Mouse (Mus musculus) T-cell, adult 2 months (primary cell): ENCODE data around the gene Zc3h14.
A peak's percentile ranks its signal among the peaks of the same experiment; 100 is the strongest.

ENCODE experiments used
- DNase-seq: peaks from one replicate; pipeline ENCODE4 v3.0.0; 2022; ENCODE audit warnings: low spot score

Zc3h14 gene

DNA sequence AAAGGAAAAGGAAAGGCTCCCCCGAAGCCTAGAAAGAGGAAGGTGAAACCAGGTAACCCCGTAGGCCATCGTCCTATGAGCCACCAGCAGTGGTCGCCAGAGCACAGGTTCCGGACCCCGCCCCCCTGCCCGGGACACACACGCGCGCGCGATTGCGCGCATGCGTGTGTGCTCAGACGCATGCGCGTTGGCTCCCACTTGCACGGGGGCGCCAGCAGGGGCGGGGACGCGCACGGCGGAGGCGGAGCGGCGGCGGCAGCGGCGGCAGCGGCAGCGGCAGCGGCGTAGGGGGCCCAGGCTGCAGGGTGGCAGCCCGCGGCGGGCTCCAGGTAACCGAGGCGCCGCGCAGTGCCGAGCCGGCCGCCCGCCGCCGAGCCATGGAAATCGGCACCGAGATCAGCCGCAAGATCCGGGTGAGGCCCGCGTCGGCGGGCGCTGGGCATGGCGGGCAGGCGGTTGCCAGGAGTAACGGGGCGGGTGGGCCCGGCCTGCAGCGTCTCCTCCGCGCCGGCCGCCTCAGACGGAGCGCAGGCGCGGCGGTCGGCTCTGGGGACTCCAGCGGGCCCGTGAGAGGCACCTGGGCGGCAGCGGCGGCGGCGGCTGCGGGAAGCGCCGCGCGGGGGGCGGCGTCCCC, at the start of gene Zc3h14:
Gene Zc3h14 (plus strand): TSS at position 219 of the 634 bp plus-strand sequence.
- peak; percentile 94 for DNase-seq

DNA sequence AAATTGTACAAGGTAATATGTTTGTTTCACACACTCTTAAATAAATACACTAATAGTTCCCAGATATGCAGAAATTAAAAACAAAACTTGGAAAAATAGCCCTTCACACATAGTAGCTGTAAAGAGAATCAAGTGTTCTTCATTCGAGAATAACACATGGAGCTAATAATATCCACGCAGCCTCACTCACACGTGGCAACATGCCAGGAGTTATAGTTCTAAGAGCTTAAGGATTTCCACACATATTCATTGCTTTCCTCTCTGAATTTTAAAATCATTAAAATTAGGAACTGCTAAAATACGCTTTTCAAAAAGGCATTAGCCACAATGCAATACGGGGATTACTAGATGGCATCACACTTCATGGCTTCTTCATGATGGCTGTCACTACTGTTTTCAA, 49.6 kb upstream of the Zc3h14 start:
- no peak for DNase-seq

DNA sequence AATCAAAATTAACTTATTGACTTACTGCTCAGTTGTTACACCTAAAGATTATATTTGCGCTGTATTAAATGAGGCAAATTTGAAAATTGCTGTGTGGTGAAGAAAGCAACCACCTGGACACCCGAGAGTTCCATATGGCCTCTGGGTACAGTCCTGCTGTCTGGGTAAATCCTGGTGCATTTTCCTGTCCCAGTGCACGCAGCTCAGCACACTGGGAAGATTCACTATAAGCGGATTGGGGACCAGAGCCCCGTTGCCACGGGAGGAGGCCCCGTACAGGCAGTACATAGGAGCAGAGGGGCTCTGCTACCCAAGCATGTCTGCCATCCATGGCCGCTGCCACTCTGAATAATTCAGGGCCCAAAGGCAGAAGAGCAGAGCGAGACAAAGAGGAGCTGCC, 45.2 kb upstream of the Zc3h14 start:
- DNase-seq = no peak

DNA sequence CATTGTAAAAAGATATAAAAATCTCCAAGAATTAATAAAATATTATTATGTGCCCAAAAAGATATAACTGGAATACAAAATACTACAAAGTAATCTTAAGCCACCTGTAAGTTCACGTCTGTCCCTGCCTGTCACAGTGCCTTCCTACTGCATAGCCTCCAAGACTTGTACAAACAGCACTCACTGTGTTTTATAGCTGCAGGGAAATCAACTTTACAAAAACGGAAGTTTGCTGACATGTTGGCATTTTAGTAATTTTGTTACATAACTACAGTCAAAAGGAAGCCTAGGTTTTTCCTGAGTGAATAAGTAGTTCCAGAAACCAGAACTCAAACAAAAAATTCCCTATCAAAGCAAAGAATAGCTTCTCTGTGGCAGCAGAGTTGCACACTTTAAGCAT, 43.2 kb upstream of the Zc3h14 start:
- no peak for DNase-seq

DNA sequence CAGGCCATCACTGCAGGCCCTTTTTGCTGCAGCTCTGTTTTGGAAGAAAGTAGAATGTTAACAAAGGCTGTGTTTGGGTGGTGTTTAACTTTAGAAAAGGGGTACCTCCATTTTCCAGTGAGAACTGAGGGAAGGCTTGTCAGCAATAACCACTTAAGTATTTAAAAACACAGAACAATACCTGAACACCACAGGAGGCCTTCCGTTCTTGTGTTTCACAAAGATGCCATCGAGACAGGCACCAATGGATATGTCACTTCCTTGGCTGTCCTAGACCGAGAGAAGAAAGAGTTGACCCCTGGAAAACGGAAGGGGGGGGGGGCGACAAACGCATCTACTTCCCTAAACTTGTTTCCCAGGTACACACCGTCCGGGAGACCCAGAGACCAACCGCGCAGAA, 42.8 kb upstream of the Zc3h14 start:
- no peak for DNase-seq

DNA sequence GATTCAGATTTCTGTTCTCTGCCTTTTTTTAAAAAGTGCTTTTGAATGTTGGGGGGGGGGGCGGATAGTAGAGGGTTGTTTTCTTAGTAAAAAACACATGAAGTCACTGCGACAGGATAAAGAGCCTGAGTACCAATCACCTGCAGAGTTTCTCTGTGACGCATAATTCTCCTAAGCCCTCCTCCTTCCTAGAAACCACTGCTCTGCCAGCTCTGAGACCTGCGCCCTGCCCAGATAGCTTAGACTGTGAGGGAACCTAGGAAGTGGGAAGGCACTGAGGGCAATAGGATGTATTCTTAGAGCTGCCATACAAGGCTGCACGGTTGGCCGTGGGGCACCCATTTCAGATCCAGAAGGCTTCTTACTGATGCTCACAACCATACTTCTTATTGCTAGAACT, 33.9 kb upstream of the Zc3h14 start:
- no peak for DNase-seq

DNA sequence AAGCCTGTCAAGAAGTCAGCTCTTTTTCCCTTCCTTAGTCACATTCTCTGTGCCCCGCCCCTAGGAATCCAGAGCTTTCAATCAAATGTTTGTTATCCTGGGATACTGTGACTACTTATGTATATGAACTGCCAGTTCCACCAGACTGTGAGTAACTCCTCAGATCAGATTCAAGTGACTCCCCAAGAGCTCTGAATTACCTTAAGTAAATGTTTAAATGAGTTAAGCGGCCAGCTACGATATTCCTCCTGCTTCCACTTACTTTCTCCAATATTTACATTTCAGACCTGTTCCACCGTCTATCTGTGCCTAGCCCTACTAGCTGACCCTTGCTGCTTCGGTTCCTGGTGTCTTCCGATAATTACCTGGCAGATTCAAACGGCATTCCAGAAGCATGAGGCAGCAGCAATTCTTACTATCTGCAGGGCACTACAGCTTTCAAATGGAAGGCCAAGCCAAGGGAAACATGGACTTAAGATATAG, 33.1 kb upstream of the Zc3h14 start:
- DNase-seq = no peak

DNA sequence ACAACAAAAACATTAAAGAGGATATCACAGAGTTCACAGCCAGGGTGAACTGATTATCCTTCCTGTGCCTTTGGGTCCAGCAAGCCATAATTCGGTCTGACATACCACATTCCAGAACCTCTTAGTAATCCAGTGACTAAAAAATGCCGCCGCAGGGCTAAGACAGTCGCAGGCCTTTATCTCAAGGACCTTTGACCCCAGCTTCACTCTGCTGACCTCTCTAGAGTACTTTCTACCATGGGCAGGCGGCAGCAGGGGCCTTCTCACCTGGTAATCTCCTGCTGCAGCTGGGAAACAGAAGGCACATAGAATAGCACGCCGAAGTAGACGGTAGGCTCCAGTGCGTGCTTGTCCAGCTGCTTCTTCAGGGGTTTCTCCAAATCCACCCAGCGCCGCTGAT, 32.0 kb upstream of the Zc3h14 start:
- DNase-seq = no peak

DNA sequence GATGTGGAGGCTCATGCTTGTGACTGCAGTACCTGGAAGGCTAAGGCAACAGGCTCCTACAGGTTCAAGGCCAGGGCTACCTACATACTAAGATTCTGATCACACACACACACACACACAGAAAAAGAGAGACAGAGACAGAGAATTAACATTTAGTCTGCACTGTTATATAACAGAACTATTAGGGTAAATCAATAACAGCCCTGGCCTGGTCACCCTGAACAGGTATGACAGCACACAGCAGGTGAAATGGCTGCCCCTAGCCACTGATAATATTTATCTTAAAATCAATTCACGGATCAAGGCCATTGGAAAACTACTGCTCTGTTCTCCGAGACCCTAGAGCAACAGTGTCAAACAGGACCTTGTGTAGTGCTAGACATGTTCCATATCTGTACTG, 30.6 kb upstream of the Zc3h14 start:
- no peak for DNase-seq

DNA sequence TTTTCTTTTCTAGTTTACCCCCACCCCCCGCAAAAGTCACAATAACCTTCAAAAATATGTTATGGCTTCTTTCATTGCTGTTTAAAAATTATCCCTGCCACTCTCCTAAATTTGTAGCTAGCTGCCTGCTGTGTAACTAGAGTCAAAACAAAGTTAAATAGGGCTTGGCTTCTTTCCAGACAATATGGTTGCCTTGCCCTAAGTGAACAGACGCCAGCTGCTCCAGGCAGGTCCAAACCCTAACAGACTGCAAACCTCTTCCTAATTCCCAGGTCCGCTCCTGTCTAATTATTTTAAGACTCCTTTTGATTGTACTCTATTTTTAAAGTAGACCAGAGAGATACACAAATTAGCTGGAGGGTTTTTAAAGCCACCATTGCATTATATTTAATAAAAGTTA, 26.1 kb upstream of the Zc3h14 start:
- DNase-seq = no peak

DNA sequence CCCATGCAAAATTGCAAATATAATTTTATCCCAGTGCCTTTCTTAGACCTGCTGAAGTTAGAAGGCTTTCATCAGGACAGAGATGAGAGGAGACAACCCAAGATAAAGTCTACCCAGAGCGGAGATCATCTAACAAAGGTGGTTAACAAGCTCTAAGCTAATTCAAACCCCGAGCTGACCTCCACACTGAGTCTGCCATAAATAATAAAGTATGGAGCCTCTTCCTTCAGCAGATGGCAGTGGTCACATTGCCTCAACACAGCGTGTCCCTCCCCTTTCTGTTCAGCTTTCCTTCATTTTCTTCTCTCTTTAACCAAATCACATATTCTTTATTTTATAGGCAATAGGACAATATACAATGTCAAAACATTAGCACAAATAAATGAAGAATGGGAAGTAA, 25.7 kb upstream of the Zc3h14 start:
- DNase-seq = no peak

DNA sequence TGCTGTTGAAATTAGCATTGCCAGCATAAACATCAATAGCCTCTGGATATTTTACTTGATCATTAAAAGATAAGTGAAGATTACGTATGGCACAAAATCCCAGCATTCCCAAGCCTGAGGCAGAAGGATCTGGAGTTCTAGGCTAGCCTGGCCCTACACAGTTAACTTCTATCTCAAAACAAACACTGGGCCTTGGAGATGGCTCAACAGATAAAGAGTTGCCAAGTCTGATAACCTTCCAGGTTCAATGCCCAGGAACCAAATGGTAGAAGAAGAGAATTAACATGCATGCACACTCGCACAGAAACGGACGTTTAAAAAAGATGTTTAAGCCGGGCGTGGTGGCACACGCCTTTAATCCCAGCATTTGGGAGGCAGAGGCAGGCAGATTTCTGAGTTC, 22.5 kb upstream of the Zc3h14 start:
- no peak for DNase-seq

DNA sequence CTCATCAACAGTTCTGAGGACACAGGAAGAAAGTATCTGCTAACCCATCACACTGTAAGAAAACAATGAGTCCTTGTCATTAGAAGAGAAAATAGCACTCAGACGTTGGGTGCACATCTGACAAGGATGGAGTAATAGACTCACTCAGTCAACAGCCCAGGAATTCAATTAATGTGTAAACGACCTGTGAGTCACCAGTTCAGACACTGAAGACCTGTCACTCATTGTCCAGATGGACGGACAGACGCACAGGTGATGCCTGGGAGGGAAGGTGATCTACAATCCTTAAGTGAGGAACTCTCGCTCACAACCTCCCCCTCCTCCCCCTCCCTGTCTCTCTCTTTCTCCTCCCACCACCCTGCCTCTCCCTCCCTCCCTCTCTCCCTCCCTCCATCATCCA, 21.8 kb upstream of the Zc3h14 start:
- DNase-seq = no peak

DNA sequence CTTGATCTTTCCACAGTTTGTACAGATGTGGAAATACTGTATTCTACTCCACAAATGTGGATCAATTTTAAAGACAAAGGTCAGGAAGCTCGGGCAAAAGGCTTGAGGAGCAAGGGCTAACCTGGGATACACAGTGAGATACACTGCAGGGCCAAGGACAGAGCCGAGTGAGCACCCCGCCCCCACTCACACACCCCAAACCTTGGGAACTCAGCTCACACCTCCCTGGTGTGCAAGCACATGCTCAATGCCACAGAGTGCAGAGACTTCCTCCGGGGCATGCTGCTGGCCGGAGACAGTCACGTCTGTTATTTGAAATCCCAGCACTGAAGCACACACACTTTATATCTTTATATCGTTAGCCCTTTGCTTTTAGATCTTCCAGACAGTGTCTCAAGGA, 20.7 kb upstream of the Zc3h14 start:
- no peak for DNase-seq

DNA sequence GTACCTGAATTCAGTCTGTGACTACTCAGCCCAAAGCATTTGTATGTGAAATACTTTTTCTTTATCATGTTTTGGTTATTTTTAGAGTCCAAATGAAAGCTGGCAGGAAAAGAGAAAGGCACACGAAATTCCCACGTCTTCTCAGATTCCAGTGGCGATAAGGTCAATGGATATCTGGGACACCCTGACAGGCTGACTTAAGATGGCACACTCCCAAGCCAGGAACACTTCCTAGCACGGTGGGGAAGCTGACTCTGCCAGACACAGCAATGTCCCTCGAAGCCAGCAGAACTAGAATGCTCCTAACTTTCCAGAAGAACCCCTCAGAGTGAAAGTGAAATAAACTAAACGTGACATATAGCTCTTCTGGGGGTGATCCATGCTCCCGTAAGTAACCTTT, 19.6 kb upstream of the Zc3h14 start:
- no peak for DNase-seq

DNA sequence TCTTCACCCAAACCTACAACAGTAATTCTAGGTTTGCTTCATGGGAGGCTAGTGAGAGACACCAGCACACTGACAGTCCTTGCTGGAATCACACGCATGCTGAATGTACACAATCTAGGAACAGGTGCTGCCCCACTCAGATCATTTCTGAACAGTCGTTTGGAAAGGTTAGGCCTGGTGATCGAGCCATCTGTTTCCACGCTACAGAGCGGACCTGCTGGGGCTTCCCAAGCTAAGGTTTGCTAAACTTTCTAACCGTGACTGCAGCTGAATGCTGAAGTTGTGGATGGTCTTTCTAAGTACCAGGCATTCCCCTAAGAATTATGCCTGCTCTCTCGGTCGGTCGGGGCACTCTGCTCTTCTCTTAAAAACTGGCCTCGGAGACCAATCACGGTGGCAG, 16.1 kb upstream of the Zc3h14 start:
- DNase-seq = no peak

DNA sequence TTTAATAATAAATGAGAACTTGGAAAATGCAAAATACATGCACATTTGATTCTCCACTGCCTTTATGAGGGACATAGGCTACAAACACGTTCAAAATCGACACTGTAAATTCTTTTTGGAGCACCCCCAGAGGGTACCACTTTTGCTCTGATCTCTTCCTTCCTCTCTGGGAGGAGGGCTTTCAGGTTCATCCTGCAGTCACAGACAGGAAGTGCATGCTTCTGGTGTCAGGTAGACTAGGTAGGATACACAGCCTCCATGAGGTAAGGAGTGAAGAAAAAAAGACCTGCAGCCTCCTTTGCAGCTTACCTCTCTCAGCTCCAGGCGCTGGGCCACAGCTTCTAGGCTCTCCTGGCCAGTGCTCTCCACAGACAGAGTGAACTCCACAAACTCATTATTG, 13.6 kb upstream of the Zc3h14 start:
- peak; percentile 10 for DNase-seq

DNA sequence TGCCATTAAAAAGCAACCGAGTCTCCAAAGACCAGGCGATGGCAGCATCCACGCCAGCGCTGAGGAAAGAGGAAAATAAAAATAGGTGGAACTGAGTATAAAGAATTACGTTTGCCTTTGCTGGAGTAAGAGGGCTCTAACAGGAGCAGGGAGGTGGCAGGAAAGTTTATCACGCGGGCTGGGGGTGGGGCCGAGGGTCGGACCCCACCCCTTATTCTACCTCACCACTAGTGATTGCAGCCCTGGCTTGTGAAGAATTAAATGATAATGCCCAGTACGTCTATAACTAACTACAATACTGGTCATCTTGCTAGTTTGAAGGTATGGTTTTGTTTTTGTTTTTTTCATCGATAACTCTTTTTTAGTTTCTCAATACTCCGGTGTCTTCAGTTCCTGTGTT, 13.0 kb upstream of the Zc3h14 start:
- no peak for DNase-seq

DNA sequence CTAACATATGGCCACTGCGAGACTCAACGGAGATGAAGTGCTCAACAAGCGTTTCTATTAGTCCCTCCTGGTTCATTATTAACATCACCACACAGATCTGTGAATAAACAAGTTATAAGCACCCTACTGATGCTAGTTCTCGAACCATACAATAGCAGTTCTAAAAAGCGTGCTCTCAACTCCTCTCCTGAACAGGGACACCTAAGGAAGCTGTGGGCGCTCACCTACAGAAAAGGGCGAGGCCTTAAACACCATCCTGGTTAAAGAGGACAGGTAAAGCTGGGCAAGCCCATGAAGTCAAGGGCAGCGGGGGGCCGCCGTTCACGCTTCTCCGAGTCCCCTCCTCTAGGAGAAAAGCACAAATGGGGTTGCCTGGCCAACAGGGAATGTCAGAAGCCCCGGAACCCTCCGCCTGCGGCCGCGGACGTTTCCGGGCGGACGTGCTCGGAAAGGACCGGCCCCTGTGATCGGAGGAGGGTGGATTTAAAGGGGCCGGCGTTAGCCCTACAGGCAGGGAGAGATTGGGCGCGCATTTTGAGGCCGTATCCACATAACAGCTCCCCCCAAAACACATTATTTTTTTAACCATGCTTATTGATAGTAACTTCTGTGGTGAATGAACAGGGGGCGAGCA, 12.4 kb upstream of the Zc3h14 start:
- DNase-seq = peak; percentile 70

DNA sequence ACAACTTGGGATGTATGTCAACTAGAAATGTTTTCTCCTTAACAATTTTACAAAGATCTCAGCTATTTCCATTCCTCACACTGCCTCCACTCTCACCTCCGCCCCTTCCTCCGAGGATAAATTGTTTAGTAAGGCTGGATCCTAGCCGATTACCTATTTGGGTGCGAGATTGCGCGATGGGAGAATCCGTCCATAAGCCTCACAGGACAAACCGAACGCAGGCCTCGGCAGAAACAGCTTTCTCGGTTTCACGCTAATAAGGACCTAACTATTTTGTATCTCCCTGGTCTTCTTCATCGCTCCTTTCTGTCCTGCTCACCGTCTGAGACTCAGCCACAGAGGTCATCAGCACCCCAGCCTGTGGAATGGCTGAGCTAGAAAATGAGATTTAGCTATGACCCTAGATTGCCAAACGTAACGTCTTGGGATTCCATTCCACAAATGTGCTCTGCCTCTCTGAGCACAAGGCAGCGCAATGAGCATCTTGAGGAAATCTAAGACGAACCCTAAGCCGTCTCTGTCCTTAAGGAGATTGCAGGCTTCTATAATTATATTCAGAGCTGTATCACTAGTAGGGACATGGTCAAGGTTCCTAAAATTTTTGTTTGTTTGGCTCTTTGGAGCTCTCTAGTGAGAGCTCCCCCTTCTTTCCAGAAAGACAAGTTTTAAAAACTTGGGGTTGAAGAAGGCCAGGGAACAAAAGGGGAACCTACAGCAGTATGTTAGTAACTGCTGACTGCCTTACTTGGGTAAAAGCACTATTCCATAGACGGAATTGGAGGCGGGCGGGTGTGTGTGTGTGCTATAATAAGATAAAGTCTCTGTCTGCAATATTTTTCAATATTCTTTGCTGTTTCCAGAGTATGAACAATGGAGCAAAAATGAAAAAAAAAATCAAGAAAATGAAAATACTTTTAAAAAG, 11.6 kb upstream of the Zc3h14 start:
- DNase-seq = no peak

DNA sequence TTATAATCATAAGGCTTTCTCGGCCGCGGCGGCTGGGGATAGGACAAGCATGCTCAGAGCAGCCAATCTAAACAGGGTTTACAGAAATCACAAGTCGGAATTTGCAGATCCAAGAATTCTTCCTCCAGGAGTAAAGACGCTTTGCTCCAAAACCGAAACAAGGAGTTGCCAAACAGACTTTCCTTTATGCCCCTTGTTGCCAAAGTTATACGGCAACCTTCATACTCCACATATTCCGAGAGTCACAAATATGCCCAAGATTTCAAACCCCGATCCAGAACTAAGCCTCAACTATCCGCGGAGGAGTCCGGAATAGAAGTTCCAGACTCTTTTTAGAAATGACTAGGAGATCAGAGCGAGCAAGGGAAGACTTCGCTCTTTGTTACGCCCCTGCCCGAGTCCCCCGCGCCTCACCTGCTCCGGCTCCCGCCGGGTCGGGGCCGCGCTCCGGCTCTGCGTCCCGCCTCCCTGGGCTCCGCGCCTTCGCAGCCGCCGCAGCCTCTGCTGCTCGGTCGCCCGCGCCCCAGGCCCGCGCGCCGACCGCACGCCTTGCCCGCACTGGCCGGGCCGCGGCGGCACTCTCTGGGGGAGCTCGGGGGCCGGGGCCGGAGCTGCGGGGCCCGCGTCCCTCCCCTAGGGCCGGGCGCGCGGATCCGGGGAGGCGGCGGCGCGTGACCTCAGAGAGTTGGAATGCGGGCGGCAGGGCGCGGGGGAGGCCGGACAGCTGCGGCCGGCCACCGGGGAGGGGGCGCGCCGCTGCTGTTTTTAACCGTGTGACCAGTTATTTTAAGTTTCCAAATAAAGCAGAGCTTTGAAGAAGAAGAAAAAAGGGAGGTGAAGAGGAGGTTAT, 9.6 kb upstream of the Zc3h14 start, which contains the start of gene Ptpn21:
Gene Ptpn21 (minus strand): TSS at position 455 of the 850 bp plus-strand sequence.
- no peak for DNase-seq

DNA sequence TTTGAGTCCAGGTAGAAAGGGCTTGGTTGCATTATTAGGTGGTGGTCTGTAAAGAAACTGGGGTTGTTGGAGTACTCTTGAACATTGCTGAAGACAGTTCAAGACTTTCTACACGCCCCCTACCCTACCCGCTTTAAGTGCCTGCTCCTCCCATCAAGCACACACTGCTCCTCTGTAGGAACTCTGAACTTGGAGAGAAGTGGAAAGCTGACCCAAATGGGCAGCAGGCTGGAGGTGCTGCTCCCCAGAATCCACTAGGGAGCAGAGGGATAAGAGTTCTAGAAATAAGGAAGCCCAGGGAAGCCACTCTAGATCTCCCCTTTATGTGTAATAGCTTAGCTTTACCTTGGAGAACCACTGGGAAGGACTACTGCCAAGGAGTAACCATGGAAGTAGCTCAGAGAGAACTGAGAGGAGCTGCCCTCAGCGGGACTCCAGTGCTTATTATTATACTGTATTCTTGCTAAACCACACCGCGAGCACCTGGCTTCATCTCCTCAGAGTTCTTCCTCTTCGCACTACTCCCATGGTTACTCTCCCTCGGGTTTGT, 8.9 kb upstream of the Zc3h14 start:
- no peak for DNase-seq
